Mouse (Mus musculus) MEL (cell line): ENCODE results near the gene Gm49601.

Experiments used
- CHD1 ChIP-seq: IDR thresholded peaks from 2 replicates; pipeline ENCODE4 v1.6.1; 2012; ENCODE audit warnings: low read depth, mild to moderate bottlenecking, inconsistent platforms, low read length, improper control_type of control experiment
- CTCF ChIP-seq, 3 experiments: IDR thresholded peaks in 2 of 3; conservative IDR thresholded peaks in 1 of 3; 2 replicates each; pipeline ENCODE4 v1.5.1; 2011 to 2012; ENCODE audit warnings: low read length in 3 of 3, low read depth in 2 of 3, mild to moderate bottlenecking in 2 of 3, improper control_type of control experiment in 1 of 3, inconsistent platforms in 1 of 3, mixed read lengths in 1 of 3, moderate library complexity in 1 of 3; ENCODE audit not compliant: control insufficient read depth in 1 of 3, insufficient read depth in 1 of 3, poor library complexity in 1 of 3, severe bottlenecking in 1 of 3
- EP300 ChIP-seq, 2 experiments: IDR thresholded peaks; 2 replicates each; pipeline ENCODE4 v1.6.1; 2011; ENCODE audit warnings: improper control_type of control experiment in 2 of 2, low read length in 2 of 2, low read depth in 1 of 2, mild to moderate bottlenecking in 1 of 2
- GATA1 ChIP-seq: IDR thresholded peaks from 2 replicates; pipeline ENCODE4 v1.6.1; 2011; ENCODE audit warnings: low read depth, low read length, improper control_type of control experiment
- HCFC1 ChIP-seq: IDR thresholded peaks from 2 replicates; pipeline ENCODE4 v1.6.1; 2012; ENCODE audit warnings: low read depth, mild to moderate bottlenecking, inconsistent platforms, low read length, improper control_type of control experiment, moderate library complexity
- MAX ChIP-seq: IDR thresholded peaks from 2 replicates; pipeline ENCODE4 v1.6.1; 2011; ENCODE audit warnings: low read length, improper control_type of control experiment
- MXI1 ChIP-seq: IDR thresholded peaks from 2 replicates; pipeline ENCODE4 v1.6.1; 2011; ENCODE audit warnings: mild to moderate bottlenecking, low read depth, low read length, improper control_type of control experiment
- MYB ChIP-seq: IDR thresholded peaks from 2 replicates; pipeline ENCODE4 v1.6.1; 2011; ENCODE audit warnings: mild to moderate bottlenecking, low read depth, low read length, improper control_type of control experiment
- POLR2A ChIP-seq, 2 experiments: IDR thresholded peaks; 2 replicates each; pipeline ENCODE4 v1.6.1; 2011 to 2012; ENCODE audit warnings: low read length in 2 of 2, mild to moderate bottlenecking in 2 of 2, control low read depth in 1 of 2, improper control_type of control experiment in 1 of 2, low read depth in 1 of 2, moderate library complexity in 1 of 2; ENCODE audit not compliant: control insufficient read depth in 1 of 2, insufficient read depth in 1 of 2, poor library complexity in 1 of 2
- TAL1 ChIP-seq: IDR thresholded peaks from 2 replicates; pipeline ENCODE4 v1.6.1; 2012; ENCODE audit warnings: mild to moderate bottlenecking, inconsistent platforms, low read length, moderate library complexity, mixed read lengths
- USF1 ChIP-seq: IDR thresholded peaks from 2 replicates; pipeline ENCODE4 v1.6.1; 2014; ENCODE audit warnings: low read depth, mild to moderate bottlenecking, inconsistent platforms, low read length, improper control_type of control experiment, moderate library complexity
- USF2 ChIP-seq, 2 experiments: IDR thresholded peaks; 2 replicates each; pipeline ENCODE4 v1.6.1; 2011 to 2012; ENCODE audit warnings: improper control_type of control experiment in 2 of 2, low read length in 2 of 2, borderline replicate concordance in 1 of 2, inconsistent platforms in 1 of 2, low read depth in 1 of 2, mild to moderate bottlenecking in 1 of 2; ENCODE audit not compliant: insufficient read depth in 1 of 2
- ZC3H11A ChIP-seq: IDR thresholded peaks from 2 replicates; pipeline ENCODE4 v1.6.1; 2012; ENCODE audit warnings: low read depth, mild to moderate bottlenecking, inconsistent platforms, low read length, improper control_type of control experiment
- ZKSCAN1 ChIP-seq: IDR thresholded peaks from 2 replicates; pipeline ENCODE4 v1.6.1; 2012; ENCODE audit warnings: low read depth, mild to moderate bottlenecking, inconsistent platforms, low read length, improper control_type of control experiment, moderate library complexity

DNA sequence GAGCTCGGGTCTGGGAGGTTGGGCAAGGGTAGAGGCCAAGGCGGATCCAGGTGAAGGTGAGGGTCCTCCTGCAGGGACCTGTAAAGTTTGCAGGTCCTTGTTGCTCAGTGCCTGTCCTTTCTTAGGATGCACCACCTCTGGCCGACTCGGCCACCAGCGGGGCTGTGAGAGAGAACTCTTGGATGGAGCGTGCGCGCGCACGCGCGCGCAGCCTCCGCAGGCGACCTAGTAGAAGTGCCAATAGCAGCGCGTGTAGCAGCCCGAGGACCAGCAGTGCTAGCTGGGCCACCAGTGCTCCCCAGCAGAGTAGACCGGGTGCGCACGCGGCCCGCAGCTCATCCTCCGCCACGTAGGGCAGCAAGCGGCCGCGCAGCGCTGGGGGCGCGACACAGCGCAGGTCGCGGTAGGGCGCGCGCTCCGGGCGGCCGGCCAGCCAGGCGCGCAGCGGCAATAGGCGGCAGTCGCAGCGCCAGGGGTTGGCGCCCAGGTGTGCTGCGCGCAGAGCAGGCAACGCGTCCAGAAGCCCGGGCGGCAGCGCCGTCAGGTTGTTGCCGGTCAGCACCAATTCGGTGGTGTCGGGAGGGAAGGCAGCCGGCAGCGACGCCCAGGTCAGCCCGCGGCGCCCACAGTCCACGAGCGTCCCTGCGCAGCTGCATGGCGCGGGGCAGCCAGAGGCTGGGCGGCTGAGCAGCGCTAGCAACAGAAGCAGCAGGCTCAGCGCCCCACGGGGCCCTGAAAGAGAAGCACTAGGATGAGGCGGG, 5.4 kb downstream of the Gm49601 start:
- no peak for TF ChIP-seq POLR2A (IDR thresholded peaks at IDR 0.05; ENCODE audit: control insufficient read depth in 1 of 2, insufficient read depth in 1 of 2, low read depth in 1 of 2, low read length in 2 of 2, poor library complexity in 1 of 2)
- no peak for TF ChIP-seq ZC3H11A
- TF ChIP-seq MAX = no peak
- no peak for TF ChIP-seq CTCF (IDR thresholded peaks at IDR 0.05 in 2 of 3, conservative IDR thresholded peaks at IDR 0.05 in 1 of 3; ENCODE audit: control insufficient read depth in 1 of 3, insufficient read depth in 1 of 3, low read depth in 2 of 3, low read length in 3 of 3, poor library complexity in 1 of 3, severe bottlenecking in 1 of 3)
- no peak for TF ChIP-seq MYB
- TF ChIP-seq GATA1 = no peak
- no peak for TF ChIP-seq EP300 (IDR thresholded peaks at IDR 0.05; ENCODE audit: low read depth in 1 of 2, low read length in 2 of 2)
- TF ChIP-seq USF1 = no peak
- TF ChIP-seq MXI1 = no peak
- TF ChIP-seq ZKSCAN1 = no peak
- TF ChIP-seq USF2 (IDR thresholded peaks at IDR 0.05; ENCODE audit: borderline replicate concordance in 1 of 2, insufficient read depth in 1 of 2, low read depth in 1 of 2, low read length in 2 of 2) = no peak
- no peak for TF ChIP-seq TAL1
- TF ChIP-seq CHD1 = no peak
- no peak for TF ChIP-seq HCFC1
